Mouse (Mus musculus) heart, embryonic 14.5 days (tissue): ENCODE results near the gene Adsl. TPM values are rescaled to one million over a fixed set of nuclear protein-coding genes. Genes with fewer than 3 reads are reported as not detected.

Experiments
- ATAC-seq: fragments of 200-750 bp; cut with Nextera tagmentation; 2 replicates; pipeline ENCODE4 v1.8.0; 2017; ENCODE audit warnings: low read depth, moderate TSS enrichment; ENCODE audit not compliant: insufficient number of reproducible peaks, insufficient read depth, low FRiP score
- H3K27ac ChIP-seq, 2 experiments: fragments of 200-500 bp in 1 of 2; fragments of 300-500 bp in 1 of 2; sonication (generic) in 1 of 2; replicated peaks in 1 of 2; 2 replicates each; pipeline ENCODE4 v1.5.1; 2012 to 2014; ENCODE audit warnings: low read depth in 2 of 2, low read length in 2 of 2, control low read depth in 1 of 2, mild to moderate bottlenecking in 1 of 2, mixed read lengths in 1 of 2; ENCODE audit not compliant: control insufficient read depth in 1 of 2, insufficient read depth in 1 of 2
- H3K27me3 ChIP-seq: fragments of 300-500 bp; sonication (generic); 2 replicates; pipeline ENCODE4 v1.6.1; 2014; ENCODE audit warnings: mild to moderate bottlenecking, low read length, control low read depth; ENCODE audit not compliant: control insufficient read depth, insufficient read depth
- H3K36me3 ChIP-seq: fragments of 300-500 bp; sonication (generic); 2 replicates; pipeline ENCODE4 v1.6.1; 2014; ENCODE audit warnings: mild to moderate bottlenecking, control low read depth, low read length, mixed read lengths; ENCODE audit not compliant: control insufficient read depth, insufficient read depth
- H3K4me1 ChIP-seq, 2 experiments: fragments of 200-500 bp in 1 of 2; fragments of 300-500 bp in 1 of 2; sonication (generic) in 1 of 2; 2 replicates each; pipeline ENCODE4 v1.6.1; 2012 to 2014; ENCODE audit warnings: low read length in 2 of 2, control low read depth in 1 of 2, mixed read lengths in 1 of 2; ENCODE audit not compliant: control insufficient read depth in 2 of 2, insufficient read depth in 2 of 2
- H3K4me2 ChIP-seq: fragments of 300-500 bp; sonication (generic); 2 replicates; pipeline ENCODE4 v1.6.1; 2014; ENCODE audit warnings: mild to moderate bottlenecking, low read length
- H3K4me3 ChIP-seq, 2 experiments: fragments of 200-500 bp in 1 of 2; fragments of 300-500 bp in 1 of 2; sonication (generic) in 1 of 2; 2 replicates each; pipeline ENCODE4 v1.5.1; 2012 to 2014; ENCODE audit warnings: low read length in 2 of 2, mild to moderate bottlenecking in 2 of 2, control low read depth in 1 of 2, low read depth in 1 of 2, moderate library complexity in 1 of 2; ENCODE audit not compliant: control insufficient read depth in 1 of 2, insufficient read depth in 1 of 2
- H3K9ac ChIP-seq: fragments of 300-500 bp; sonication (generic); 2 replicates; pipeline ENCODE4 v1.6.1; 2014; ENCODE audit warnings: mild to moderate bottlenecking, low read length
- H3K9me3 ChIP-seq: fragments of 300-500 bp; sonication (generic); 2 replicates; pipeline ENCODE4 v1.6.1; 2016; ENCODE audit warnings: low read length, control low read depth; ENCODE audit not compliant: control insufficient read depth
- WGBS: fragments of 180-500 bp; shearing (Covaris S2); extraction: QIAGEN DNeasy Blood & Tissue Kit; methylation state at CpG from one replicate; pipeline ENCODE4 v1.1.7; 2014; 5-methylcytosine and 5-hydroxymethylcytosine counted together
- polyA plus RNA-seq: library from polyadenylated mRNA; unstranded; fragments of >200 nt; fragmentation: Nextera tagmentation; extraction: Ambion mirVana; gene quantifications from 2 replicates; pipeline ENCODE4 v1.2.1, GENCODE M21; 2014

Gene Adsl
- polyA plus RNA-seq, 1 experiment from 2014 or later: 149 TPM

DNA sequence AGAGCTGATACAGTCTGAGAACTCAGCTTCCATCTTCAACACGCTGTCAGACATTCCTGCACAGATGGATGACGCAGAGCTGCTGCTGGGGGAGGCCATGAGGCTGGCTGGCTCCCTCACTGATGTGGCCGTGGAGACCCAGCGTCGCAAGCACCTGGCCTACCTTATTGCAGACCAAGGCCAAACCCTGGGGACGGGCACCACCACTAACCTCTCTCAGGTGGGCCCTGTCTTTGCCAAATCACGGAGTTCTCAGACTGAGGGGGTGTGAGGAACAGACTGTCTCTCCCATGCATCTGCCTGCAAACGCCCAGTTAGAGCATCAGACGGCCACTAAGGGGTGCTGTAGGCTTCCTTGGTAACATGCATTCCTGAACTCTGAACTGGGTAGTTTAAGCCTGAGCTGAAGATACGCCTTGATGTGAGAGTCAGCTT is 60.4 kb downstream of the Adsl start:
- H3K9ac ChIP-seq: no peak overlapping the region
- H3K4me2 ChIP-seq: no peak overlapping the region
- H3K36me3 ChIP-seq: peaks cover 39% of the 10 kb centered on the region
- no peaks in the 10 kb centered on the region for H3K9me3 ChIP-seq
- no peaks in the 10 kb centered on the region for H3K4me1 ChIP-seq
- no peak overlapping the region for H3K4me3 ChIP-seq
- WGBS: 53% methylated on average over 10 of the region's 10 CpGs
- ATAC-seq: no peak
- no peaks in the 10 kb centered on the region for H3K27me3 ChIP-seq
- H3K27ac ChIP-seq: no peak overlapping the region

DNA sequence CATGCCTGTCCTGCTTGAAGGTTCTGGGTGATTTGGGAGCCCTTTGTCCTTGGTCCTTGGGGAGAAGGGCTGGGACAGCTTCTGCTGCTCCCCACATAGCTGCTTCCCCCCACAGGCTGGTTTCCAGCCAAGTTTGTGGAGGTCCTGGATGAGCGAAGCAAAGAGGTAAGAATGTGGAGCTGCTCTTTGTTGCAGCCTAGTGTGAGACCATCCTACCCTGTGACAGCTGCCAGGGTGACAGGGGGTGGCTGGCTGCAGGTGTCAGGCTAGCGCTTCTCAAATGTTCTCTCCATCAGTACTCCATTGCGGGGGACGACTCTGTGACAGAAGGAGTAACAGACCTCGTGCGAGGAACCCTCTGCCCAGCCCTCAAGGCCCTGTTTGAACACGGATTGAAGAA is 61.8 kb downstream of the Adsl start:
- Histone ChIP-seq H3K36me3 (peaks cover 53% of the 10 kb centered on the region), H3K9ac (no peak overlapping the region), H3K27me3 (no peaks in the 10 kb centered on the region), H3K27ac (no peak overlapping the region), H3K9me3 (no peaks in the 10 kb centered on the region), H3K4me3 (no peak overlapping the region), H3K4me1 (no peaks in the 10 kb centered on the region), H3K4me2 (no peak overlapping the region)
- WGBS: 72% methylated on average over 7 of the region's 7 CpGs
- ATAC-seq: no peak

DNA sequence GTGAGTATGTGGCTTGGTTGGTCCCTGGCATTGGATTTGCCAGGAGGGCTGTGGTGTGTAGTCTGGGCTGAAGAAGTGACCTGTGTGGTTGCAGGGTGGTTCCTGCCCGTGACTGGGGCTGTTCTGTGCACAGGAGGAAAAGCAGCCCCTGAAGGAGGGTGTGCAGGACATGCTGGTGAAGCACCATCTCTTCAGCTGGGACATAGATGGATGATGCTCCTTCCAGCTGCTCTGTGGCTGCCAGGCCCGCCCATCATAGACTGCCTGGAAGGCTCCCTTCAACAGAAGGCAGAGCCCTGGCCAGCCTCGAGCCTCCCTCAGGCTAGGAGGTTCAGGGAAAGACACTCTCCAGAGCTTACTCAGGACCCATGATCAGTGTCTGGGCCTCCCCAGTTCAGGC is 63.2 kb downstream of the Adsl start:
- H3K36me3 ChIP-seq: peaks cover 67% of the 10 kb centered on the region
- H3K9ac ChIP-seq: no peak overlapping the region
- H3K27me3 ChIP-seq: no peaks in the 10 kb centered on the region
- 69% methylated on average over 3 of the region's 3 CpGs for WGBS
- no peaks in the 10 kb centered on the region for H3K4me1 ChIP-seq
- H3K9me3 ChIP-seq: no peaks in the 10 kb centered on the region
- no peak overlapping the region for H3K4me3 ChIP-seq
- no peak for ATAC-seq
- no peak overlapping the region for H3K27ac ChIP-seq
- no peak overlapping the region for H3K4me2 ChIP-seq

DNA sequence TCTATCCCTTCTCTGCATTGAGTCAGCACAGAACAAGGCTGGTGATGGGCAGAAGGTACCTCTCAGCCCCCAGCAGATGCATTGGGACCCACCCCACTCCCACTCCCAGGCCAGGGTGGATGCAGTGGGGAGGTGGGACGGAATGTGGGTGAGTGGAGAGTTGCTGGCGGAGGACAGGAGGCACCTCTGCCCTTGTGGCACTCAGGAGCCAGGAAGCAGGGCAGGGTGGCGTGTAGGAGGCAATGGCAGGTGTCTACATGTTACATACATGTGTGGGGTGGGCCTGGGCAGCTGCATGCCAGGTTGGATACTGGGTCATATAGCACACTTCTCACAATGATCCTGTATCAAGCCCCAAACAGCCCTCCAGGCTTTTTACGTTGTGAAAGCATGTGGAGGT is 64.1 kb downstream of the Adsl start:
- Histone ChIP-seq H3K4me2 (no peak overlapping the region), H3K4me3 (no peak overlapping the region), H3K4me1 (no peaks in the 10 kb centered on the region), H3K27me3 (no peaks in the 10 kb centered on the region), H3K9ac (no peak overlapping the region), H3K36me3 (peaks cover 76% of the 10 kb centered on the region), H3K9me3 (no peaks in the 10 kb centered on the region), H3K27ac (no peak overlapping the region)
- WGBS: 79% methylated on average over 4 of the region's 4 CpGs
- ATAC-seq: no peak

DNA sequence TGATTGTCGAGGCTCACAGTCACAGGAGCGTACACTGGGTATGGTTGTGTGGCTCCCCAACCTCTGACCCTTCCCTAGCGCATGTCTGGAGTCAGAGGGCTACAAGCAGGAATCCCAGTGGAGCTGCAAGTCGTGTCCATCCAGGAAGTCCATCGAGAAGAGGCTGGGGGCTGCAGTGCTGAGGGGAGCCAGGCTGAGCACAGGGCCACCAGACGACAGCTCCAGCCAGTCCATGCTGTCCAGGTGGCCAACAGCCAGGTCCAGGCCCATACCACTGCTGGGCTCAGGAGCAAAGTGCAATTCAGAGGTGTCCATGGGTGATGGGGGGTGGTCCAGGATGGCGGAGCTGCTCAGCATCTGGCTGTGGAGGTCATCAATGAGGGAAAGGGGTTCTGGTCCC is 64.9 kb downstream of the Adsl start:
- no peak overlapping the region for H3K4me2 ChIP-seq
- no peaks in the 10 kb centered on the region for H3K4me1 ChIP-seq
- no peak overlapping the region for H3K9ac ChIP-seq
- H3K9me3 ChIP-seq: no peaks in the 10 kb centered on the region
- no peak for ATAC-seq
- no peaks in the 10 kb centered on the region for H3K27me3 ChIP-seq
- no peak overlapping the region for H3K27ac ChIP-seq
- H3K4me3 ChIP-seq: no peak overlapping the region
- WGBS: 81% methylated on average over 7 of the region's 7 CpGs
- peaks cover 84% of the 10 kb centered on the region for H3K36me3 ChIP-seq

DNA sequence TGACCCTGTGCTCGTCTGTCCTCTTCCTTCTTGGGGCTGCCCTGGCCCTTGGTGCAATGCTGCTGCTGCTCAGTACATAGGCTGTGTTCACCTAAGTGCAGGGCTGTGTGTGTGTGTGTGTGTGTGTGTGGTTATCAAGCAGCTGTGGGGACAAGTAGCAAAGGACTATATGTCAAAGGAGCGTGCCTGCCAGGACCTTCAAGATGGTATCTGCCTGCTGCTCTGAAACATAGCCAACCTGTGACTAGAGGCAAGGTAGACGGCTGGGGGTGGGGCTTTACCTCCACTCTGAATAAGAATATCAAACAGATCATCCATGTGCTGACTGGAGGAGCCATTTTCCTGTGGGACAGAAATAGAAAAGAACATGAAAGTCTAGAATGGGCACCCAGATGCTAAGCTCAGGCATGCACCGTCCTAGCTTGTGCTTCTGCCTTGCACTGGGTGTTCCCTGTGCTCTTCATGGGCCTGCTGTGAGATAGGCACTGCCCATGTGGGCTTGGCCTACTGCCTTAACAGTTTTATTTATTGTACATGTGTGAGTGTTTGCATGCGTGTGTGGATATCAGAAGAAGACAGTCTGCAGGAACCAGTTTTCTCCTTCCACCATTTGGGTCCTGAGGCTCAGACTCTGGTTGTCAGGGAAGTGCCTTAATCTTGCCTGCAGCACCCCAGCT is 66.9 kb downstream of the Adsl start:
- H3K4me2 ChIP-seq: no peak overlapping the region
- H3K27ac ChIP-seq: no peak overlapping the region
- 77% methylated on average over 5 of the region's 5 CpGs for WGBS
- no peaks in the 10 kb centered on the region for H3K9me3 ChIP-seq
- no peak overlapping the region for H3K9ac ChIP-seq
- no peak overlapping the region for H3K4me3 ChIP-seq
- H3K36me3 ChIP-seq: peaks cover 93% of the 10 kb centered on the region
- H3K4me1 ChIP-seq: no peaks in the 10 kb centered on the region
- no peak for ATAC-seq
- no peaks in the 10 kb centered on the region for H3K27me3 ChIP-seq

DNA sequence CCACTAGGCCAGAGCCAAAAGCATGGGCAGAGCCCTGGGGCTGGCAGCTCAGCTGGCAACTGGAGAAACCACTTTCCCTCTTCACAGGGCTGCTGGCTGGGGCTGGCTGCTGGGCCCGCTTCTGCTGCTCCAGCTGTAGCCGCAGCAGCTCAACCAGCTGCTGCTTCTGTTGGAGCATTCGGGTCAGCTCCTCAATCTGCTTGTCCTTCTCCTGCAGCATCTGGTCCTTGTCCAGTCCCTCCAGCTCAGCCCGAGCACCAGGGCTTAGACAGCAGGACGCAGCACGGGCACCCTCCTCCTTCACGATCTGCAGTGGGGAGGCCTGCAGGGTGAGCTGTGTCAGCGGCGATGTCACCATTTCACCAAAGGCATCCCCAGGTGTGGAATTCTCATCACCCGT is 68.2 kb downstream of the Adsl start:
- peaks cover 90% of the 10 kb centered on the region for H3K36me3 ChIP-seq
- H3K27ac ChIP-seq: no peak overlapping the region
- ATAC-seq: no peak
- H3K9ac ChIP-seq: no peak overlapping the region
- no peak overlapping the region for H3K4me2 ChIP-seq
- H3K9me3 ChIP-seq: no peaks in the 10 kb centered on the region
- H3K4me3 ChIP-seq: no peak overlapping the region
- no peaks in the 10 kb centered on the region for H3K27me3 ChIP-seq
- no peaks in the 10 kb centered on the region for H3K4me1 ChIP-seq
- WGBS: 89% methylated on average over 10 of the region's 10 CpGs

DNA sequence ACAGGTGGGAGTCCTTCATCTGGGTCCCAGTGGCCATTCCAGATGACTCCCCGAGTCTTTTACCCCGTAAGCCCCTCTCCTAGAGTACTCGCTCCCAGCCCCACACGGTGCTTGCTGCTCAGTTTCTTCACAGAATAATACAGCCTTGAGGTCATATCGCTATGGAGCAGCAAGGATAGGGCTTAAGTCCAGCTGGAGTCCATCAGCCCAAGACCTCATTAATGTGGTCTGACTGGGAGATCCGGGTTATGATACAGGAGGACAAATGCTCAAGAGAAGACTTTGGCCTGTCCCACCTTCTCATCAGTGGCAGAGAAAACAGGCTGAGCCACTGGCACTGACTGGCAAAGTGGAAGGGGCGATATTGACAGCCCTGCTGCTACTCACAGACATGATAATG is 69.0 kb downstream of the Adsl start:
- H3K4me2 ChIP-seq: no peak overlapping the region
- no peaks in the 10 kb centered on the region for H3K9me3 ChIP-seq
- H3K27me3 ChIP-seq: no peaks in the 10 kb centered on the region
- H3K4me1 ChIP-seq: no peaks in the 10 kb centered on the region; a peak in 1 of 4 replicates
- no peak overlapping the region for H3K9ac ChIP-seq
- peaks cover 86% of the 10 kb centered on the region for H3K36me3 ChIP-seq
- WGBS: 85% methylated on average over 7 of the region's 7 CpGs
- H3K27ac ChIP-seq: no peak overlapping the region
- no peak overlapping the region for H3K4me3 ChIP-seq
- ATAC-seq: no peak
